Mouse (Mus musculus) activated CD4-positive, CD25-positive, alpha-beta regulatory T cell, adult 4 months (primary cell): ENCODE data around the gene Prdm2. TPM values are rescaled to one million over a fixed set of nuclear protein-coding genes. Genes with fewer than 3 reads are reported as not detected.

ENCODE experiments used
- ATAC-seq: one replicate; pipeline ENCODE4 v1.8.0; 2017
- polyA plus RNA-seq, 2 experiments: library from polyadenylated mRNA; unstranded; fragments of 100-300 nt; shearing (Covaris generic); gene quantifications; one replicate each; pipeline ENCODE4 v1.2.1; 2017

Prdm2 gene
- polyA plus RNA-seq, 2 experiments from 2014 or later, result 27.6 to 31.4 TPM

DNA sequence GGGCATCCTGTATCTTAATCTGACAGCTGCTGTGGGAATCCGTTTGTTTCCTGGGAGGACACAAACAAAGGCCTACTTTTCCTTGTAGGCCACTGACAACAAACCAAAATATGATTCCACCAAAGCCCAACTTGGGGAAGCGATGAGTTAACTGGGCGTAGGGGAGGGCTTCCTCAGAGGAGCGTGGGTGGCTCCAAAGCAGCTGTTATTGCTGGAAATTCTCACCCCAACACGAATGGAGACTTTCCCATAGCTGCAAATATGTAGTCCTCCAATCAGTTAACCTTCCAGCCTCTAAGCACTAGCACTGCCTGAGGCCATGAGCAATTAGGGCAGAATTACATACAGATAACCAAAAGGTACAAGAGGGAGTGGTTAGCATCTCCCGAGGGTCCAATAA is 112.6 kb downstream of the Prdm2 start:
- ATAC-seq, result no peak

DNA sequence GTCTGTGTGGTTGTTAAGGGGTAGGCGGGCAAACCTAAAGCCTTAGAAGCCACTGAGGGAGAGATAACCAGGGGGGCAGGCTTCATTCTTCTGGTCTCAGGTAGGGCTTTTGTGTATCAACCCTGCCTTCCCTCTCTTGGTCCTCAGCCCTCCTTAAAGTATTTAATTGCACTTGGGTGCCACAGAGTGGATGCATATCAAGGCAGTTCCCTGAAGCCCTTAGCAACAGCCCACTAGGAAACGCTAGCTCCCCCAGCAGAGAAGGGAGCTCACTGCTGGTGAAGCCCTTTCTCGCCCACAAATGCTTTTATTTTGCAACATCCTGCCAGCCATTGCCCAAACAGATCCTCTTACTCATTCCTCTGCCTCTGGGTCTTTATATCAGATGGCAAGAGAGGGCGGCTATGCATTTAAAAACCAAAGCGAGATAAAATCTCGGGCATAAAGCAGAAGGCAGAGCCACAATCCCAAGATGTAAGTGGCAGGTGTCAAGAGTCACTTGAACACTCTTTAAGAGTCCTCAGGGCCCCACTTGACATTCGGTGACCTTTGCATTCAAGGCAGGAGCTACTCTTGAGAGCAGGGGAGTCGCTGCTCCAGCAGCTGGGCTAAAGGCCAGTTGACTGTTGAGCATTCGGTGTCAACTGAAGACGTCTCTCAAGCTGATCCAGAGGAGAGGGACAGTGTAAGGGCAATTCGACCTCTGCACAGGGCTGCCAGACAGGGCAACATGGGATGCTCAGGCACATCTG is 113.3 kb downstream of the Prdm2 start:
- ATAC-seq, result no peak

- no peak for ATAC-seq
Measured at GRCm38 (mm10) chr4:143092082-143092701, 120.6 kb downstream of the Prdm2 start.

DNA sequence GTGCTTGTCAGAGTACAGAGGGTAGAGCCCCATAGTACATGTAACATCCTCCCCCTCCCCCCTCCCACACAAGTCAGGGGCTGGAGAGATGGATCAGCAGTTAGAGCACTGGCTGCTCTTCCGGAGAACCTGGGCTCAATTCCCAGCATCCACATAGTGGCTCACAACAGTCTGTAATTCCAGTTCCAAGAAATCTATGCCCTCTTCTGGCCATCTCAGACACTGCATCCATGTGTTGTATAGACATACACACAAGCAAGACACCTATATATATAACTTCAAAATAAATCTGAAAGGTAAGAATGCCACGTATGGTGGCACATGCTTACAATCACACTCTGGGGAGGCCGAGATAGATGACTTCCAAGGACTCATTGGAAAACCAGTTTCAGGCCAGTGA is 122.2 kb downstream of the Prdm2 start:
- ATAC-seq, result no peak

- ATAC-seq, result no peak
Measured at GRCm38 (mm10) chr4:143074071-143074765, 138.6 kb downstream of the Prdm2 start.

- ATAC-seq, result no peak
Measured at GRCm38 (mm10) chr4:143071791-143072190, 141.0 kb downstream of the Prdm2 start.

DNA sequence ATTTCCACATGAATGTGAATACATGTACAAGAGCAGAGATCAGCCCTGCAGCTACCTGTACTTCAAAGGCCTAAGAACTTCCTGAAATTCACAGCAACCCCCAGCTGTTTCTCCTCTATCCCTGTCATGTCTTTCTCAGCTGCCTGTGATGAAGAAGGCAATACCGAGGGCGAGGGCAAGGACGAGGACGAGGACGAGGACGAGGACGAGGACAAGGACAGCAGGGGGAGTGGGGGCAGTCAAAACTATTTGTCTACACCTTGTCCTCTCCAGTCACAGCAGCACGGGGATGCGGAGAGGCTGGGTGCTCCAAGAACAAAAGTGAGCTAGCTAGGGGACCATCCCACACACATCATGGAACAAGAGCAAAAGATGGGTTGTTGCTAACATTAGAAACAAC is 145.8 kb downstream of the Prdm2 start:
- ATAC-seq, result no peak

DNA sequence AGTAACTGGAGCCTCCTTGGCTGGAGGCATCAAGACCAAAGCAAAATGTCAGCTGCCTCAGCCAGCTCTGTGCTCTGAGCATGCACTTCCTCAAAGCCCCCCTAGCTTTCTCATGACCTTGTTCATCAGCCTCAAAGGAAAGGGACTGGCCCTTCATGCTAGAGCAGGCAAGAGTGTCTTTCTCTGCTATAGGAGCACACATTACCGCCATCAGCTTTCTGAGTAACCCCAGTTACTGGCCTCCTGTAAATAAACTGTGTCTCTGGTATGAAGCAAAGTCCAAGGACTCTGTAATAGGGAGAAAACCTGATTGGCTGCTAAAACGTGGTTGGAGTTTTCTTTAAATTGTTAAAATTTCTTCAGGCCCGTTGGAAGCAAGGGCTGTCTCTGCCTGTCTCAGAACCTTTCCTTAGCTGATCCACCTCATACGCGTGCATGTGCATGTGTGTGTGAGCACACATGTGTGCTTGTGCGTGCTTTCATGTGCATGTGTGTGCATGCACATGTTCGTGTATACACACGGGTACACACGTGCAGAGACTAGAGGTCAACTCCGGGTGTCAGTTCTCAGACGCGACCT is 153.9 kb downstream of the Prdm2 start:
- ATAC-seq, result no peak

Other genes with a start within 250 kb of the Prdm2 start
- under 1 TPM in 1 of 2 experiments, not detected in 1; 0.45 TPM for gene Pdpn, start 86.6 kb upstream of the Prdm2 start, polyA plus RNA-seq
- gene Lrrc38, start 136.8 kb upstream of the Prdm2 start, polyA plus RNA-seq, result not detected
- gene Pramel1, start 181.4 kb upstream of the Prdm2 start, polyA plus RNA-seq, result not detected
- gene Pramef8, start 199.4 kb upstream of the Prdm2 start, polyA plus RNA-seq, result 10 to 100 TPM; 35.9 to 37.4 TPM
- gene Oog4, start 237.3 kb upstream of the Prdm2 start, polyA plus RNA-seq, result under 1 TPM in 1 of 2 experiments, not detected in 1; 0.19 TPM